Mouse (Mus musculus) forebrain, embryonic 10.5 days (tissue): Measurements from ENCODE around the gene Zdhhc19. TPM values are rescaled to one million over a fixed set of nuclear protein-coding genes. Genes with fewer than 3 reads are reported as not detected.
A peak's percentile ranks its signal among the peaks of the same experiment; 100 is the strongest.

Experiments
- DNase-seq: peaks from one replicate; pipeline ENCODE4 v3.0.0-alpha.2; 2017; ENCODE audit warnings: low spot score; ENCODE audit errors: extremely low spot score
- H3K27ac ChIP-seq: fragments of 300-500 bp; sonication (generic); 2 replicates; pipeline ENCODE4 v1.5.1; 2016; ENCODE audit warnings: mild to moderate bottlenecking
- H3K27me3 ChIP-seq: fragments of 300-500 bp; sonication (generic); 2 replicates; pipeline ENCODE4 v1.6.1; 2016; ENCODE audit warnings: mild to moderate bottlenecking; ENCODE audit not compliant: poor library complexity, severe bottlenecking
- H3K36me3 ChIP-seq: fragments of 300-500 bp; sonication (generic); replicated peaks from 2 replicates; pipeline ENCODE4 v1.6.1; 2016; ENCODE audit warnings: mild to moderate bottlenecking, moderate library complexity
- H3K4me1 ChIP-seq: fragments of 300-500 bp; sonication (generic); 2 replicates; pipeline ENCODE4 v1.6.1; 2016
- H3K4me3 ChIP-seq: fragments of 300-500 bp; sonication (generic); 2 replicates; pipeline ENCODE4 v1.5.1; 2016; ENCODE audit warnings: mild to moderate bottlenecking, moderate library complexity
- H3K9me3 ChIP-seq: fragments of 300-500 bp; sonication (generic); 2 replicates; pipeline ENCODE4 v1.6.1; 2016; ENCODE audit warnings: mild to moderate bottlenecking, moderate library complexity
- WGBS: fragments of 180-500 bp; shearing (Covaris S2); methylation state at CpG from one replicate; pipeline ENCODE4 v1.1.7; 2016; 5-methylcytosine and 5-hydroxymethylcytosine counted together
- polyA plus RNA-seq: library from polyadenylated mRNA; unstranded; fragments of >200 nt; fragmentation: Nextera tagmentation; extraction: Ambion mirVana; gene quantifications from 2 replicates; pipeline ENCODE4 v1.2.1, GENCODE M21; 2016

Zdhhc19 gene
- polyA plus RNA-seq, 1 experiment from 2014 or later = not detected

DNA sequence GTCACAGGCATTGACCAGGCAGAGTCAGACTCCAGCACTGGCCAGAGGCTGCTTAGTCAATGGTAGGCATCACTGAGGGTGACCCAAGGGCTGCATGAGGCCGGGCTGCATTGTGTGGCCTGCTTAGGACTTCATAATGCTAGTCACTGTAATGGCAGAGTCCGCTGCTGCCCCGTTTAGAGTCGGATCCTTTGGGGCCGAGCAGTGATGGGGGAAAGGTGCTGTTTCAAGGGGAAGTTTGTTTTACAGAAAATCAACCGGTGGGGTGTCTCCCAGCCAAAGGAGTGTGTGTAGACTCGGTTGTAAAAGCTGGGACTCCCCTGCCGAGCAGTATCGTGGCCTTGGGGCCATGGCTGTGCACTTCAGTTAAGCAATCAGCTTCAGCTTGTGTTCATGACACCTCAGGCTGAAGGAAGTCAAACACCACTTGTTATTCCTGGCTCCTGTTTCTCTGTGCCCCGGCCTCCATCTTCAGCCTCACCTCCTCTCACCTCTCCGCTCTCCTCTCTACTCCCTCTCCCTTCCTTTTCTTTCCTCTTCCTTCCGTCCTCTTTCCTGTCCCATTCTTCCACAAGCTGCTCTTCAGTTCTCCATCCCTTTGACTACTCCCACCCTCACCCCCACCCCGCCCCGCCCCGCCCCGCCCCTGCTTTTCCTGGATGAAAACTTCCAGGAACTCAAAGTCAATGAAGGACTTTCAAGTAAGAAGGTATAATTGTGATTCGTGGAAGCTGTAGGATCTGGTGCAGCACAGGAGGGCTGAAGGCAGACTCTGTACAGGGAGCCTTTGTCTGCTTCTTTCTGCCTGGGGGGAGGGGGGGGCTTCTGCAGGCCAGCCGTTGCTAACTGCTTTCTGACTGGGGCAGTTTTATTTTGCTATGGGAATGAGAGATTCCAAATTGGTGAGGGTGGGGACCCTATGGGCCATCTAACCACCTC lies 14.6 kb downstream of the Zdhhc19 start:
- Histone ChIP-seq H3K27me3 (peaks cover 7% of the 10 kb centered on the region; the same call in 1 of the 2 replicates), H3K4me3 (no peak overlapping the region), H3K36me3 (no peaks in the 10 kb centered on the region), H3K4me1 (peaks cover 54% of the 10 kb centered on the region), H3K9me3 (no peaks in the 10 kb centered on the region), H3K27ac (peak overlapping the region; percentile 76)
- DNase-seq = no peak
- 73% methylated on average over 18 of the region's 18 CpGs for WGBS

DNA sequence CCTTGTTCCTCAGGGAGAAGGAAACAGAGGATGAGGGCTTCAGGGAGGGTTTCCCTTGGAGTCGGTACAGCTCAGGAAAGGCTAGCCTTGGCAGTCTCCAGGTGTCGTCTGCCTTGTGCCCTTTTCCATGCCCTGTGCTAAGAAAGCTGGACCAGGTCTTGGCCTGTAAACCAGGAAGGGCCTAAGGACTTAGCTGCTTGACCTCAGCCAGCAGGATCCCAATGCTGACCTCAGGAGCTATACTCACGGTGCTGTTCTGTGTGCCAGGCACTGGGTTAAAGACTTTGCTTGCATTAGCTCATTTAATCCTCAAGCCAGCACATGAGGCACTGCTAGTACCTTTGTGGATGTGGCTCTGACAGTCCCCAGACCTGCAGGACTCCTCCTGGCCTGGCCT lies 15.3 kb downstream of the Zdhhc19 start:
- Histone ChIP-seq H3K9me3 (no peaks in the 10 kb centered on the region), H3K4me1 (peaks cover 60% of the 10 kb centered on the region), H3K4me3 (no peak overlapping the region), H3K27ac (peak overlapping the region; percentile 76), H3K36me3 (no peaks in the 10 kb centered on the region), H3K27me3 (peaks cover 7% of the 10 kb centered on the region; the same call in 1 of the 2 replicates)
- WGBS = 81% methylated on average over 3 of the region's 3 CpGs
- no peak for DNase-seq

DNA sequence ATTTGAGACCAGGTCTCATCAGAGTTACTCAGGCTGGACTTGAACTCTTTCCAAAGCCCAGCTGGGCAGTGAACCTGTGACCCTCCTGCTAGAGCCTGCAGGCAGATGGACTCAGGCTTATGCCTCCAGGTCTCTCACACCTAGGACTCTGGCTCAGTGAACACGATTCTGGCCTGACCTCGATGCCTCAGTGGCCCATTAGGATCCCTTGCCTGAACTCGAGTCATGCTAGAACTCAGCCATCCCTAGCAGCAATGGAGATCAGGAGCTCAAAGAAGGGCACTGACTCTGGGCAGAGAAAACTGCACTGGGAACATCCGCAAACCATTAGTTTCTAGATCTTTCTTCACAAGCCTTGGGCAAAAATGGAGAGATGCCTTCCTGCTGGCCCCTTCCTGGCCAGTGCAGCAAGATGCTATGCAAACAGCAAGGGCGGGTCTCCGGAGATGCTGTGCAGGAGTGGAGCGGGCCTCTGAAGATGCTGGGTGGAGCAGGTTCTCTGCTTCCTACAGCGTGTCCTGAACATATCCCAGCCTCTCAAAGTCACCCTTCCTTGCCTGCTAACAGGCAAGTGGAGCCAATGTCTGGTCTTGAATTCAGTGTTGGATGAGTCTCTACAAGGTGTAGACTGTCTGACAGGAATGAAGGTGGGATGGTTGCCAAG lies 15.9 kb downstream of the Zdhhc19 start:
- no peak for DNase-seq
- Histone ChIP-seq H3K27me3 (peaks cover 7% of the 10 kb centered on the region; the same call in 1 of the 2 replicates), H3K4me3 (no peak overlapping the region), H3K9me3 (no peaks in the 10 kb centered on the region), H3K27ac (peak overlapping the region; percentile 76), H3K36me3 (no peaks in the 10 kb centered on the region), H3K4me1 (peaks cover 67% of the 10 kb centered on the region)
- 89% methylated on average over 8 of the region's 8 CpGs for WGBS

DNA sequence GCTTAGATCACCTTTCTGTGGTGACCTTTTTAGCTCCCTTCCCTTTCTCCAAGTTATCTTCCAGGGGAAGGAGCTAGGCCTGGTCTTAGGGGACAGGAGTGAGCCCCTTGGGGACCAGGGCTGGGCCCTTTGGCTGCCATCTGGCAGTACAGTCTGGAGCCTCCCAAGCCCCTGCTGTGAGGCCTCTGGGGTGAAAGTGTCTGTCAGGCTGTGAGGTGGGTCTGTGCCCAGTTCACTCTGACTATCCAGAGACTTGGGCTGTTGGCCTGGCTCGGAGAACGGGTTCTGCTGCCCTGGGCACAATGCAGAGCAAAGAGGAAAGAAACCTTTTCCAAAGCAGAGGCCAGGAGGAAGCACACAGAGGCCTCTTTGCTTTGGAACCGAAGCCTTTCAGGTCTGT lies 16.9 kb downstream of the Zdhhc19 start:
- peak overlapping the region; percentile 76 for H3K27ac ChIP-seq
- 84% methylated on average over 3 of the region's 3 CpGs for WGBS
- H3K9me3 ChIP-seq = no peaks in the 10 kb centered on the region
- peaks cover 7% of the 10 kb centered on the region; the same call in 1 of the 2 replicates for H3K27me3 ChIP-seq
- DNase-seq = no peak
- no peaks in the 10 kb centered on the region for H3K36me3 ChIP-seq
- H3K4me3 ChIP-seq = no peak overlapping the region
- peaks cover 65% of the 10 kb centered on the region for H3K4me1 ChIP-seq

DNA sequence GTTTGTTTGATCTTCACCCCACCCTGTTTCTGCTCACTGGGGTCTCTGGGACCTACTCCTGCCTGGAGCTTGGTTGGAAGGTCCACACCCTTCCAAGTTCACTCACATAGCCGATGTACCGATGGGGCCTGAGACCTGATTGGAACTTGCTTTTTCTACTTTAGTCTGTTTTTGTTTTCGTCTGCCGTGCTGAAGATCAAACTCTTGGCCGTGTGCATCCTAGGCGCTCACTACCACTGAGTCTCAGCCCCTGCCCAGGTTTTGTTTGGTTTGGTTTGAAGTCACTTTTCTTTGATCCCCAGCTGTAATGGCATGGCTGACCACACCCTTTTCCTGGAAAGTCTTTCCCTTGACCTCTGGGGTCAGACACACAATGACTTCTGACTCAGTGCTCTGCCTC lies 17.3 kb downstream of the Zdhhc19 start:
- WGBS = 91% methylated on average over 6 of the region's 6 CpGs
- Histone ChIP-seq H3K27ac (peak overlapping the region; percentile 76), H3K4me1 (peaks cover 64% of the 10 kb centered on the region)

DNA sequence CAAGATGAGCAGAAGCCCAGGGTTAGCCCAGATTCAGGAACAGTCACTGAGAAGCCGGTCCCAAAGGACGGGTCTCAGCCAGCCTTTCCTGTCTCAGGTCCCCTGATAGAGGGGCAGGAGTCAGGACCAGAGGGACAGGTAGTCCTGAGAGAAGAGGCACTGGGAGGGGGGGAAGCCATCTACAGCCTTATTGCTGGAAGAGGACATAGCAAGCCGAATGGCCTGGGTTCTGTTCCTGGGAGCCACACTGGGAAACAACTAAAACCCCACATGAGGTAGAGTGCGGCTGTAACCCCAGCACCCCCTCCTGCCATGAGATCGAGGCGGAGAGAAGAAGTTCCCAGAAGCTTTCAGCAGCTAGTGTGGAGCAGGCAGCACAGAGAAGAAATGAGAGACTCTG lies 17.9 kb downstream of the Zdhhc19 start:
- 92% methylated on average over 6 of the region's 6 CpGs for WGBS
- Histone ChIP-seq H3K4me3 (no peak overlapping the region), H3K9me3 (no peaks in the 10 kb centered on the region), H3K36me3 (no peaks in the 10 kb centered on the region), H3K27ac (peak overlapping the region; percentile 76), H3K27me3 (peaks cover 7% of the 10 kb centered on the region; the same call in 1 of the 2 replicates), H3K4me1 (peaks cover 59% of the 10 kb centered on the region)
- DNase-seq = no peak

More for the DNA sequence above, 17.3 kb downstream of the Zdhhc19 start:
- Histone ChIP-seq H3K4me3 (no peak overlapping the region), H3K9me3 (no peaks in the 10 kb centered on the region), H3K27me3 (peaks cover 7% of the 10 kb centered on the region; the same call in 1 of the 2 replicates), H3K36me3 (no peaks in the 10 kb centered on the region)
- DNase-seq = no peak

DNA sequence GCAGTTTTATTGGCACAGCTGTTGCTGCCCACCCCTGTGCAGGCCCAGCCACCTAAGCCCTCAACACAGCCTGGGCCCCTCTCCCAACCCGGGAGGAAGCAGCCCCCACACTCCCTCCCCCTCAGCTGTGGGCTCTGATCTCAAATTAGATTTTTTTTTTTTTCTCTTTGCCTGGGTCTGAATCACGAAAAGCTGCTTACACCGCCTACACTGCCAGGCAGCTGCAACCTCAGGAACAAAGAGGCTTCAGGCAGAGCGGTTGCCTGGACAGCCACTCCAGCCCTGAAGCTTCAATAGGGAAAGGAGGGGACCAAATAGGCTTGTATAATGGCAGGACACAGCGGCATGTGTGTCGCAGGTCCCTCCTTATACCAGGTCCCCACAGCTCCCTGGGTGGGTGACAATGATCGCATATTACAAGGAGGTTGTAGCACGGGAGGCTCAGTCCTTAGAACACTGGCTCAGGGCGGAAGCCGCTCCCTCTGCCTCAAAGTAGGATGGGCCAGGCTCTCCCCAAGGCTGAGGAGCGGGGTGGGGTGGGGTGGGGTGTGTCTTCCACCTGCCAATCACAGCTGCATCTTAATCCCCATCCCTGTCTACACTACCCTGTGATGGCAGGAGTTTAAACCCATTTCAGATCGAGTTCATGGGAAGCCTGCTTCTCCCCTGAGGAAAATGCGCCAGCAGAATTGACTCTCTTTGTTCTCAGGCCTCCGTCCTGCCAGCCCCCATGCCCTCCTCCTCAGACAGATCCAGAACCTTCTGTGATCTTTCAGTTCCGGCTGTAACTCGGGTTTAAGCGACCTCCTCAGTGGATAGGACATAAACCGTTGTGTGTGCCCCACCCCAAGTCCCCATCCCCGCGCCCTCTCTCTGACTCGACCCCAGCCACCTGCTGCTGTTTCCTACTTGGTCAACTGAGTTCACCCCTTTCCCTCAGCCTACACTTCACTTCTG lies 20.2 kb downstream of the Zdhhc19 start:
- Histone ChIP-seq H3K27me3 (no peaks in the 10 kb centered on the region), H3K9me3 (no peaks in the 10 kb centered on the region), H3K4me3 (peak overlapping the region; percentile 43), H3K4me1 (peaks cover 50% of the 10 kb centered on the region), H3K36me3 (no peaks in the 10 kb centered on the region), H3K27ac (peak overlapping the region; percentile 95)
- WGBS = 9% methylated on average over 21 of the region's 21 CpGs
- DNase-seq = peak; percentile 86

DNA sequence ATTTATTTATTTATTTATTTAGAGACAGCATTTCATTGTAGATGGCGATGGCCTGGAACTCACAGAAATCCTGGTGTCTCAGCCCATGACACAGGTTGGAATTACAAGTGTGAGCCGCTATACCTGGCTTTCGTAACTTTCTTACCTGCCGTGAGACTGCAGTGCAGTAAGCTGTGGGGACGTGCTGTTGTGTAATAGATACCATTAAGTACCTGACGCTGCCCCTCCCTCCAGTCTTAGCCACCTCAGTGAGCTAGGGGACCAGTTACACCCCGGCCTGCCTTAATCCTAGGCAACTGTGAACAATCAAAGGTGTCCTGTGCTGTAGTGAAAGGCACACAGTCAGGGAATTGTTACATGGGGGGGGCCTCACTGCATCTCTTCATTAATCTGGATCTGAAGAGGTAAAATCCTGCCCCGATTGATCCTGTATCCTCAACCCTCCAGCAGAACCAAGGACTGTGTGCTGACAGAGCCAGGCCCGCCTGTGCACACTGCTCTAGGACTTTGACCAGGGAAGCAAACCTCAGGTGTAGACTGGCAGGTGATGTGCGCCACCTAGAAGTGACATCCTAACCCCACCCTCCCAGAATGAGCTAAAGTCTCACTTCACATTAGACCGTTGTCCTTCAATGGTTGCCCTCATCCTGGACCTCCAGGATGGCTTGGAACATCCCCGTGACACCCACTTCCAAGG lies 21.9 kb downstream of the Zdhhc19 start:
- WGBS = 84% methylated on average over 12 of the region's 12 CpGs
- Histone ChIP-seq H3K27me3 (no peaks in the 10 kb centered on the region), H3K36me3 (no peaks in the 10 kb centered on the region), H3K27ac (peak overlapping the region; percentile 32), H3K4me3 (no peak overlapping the region), H3K4me1 (peaks cover 41% of the 10 kb centered on the region), H3K9me3 (no peaks in the 10 kb centered on the region)
- no peak for DNase-seq

DNA sequence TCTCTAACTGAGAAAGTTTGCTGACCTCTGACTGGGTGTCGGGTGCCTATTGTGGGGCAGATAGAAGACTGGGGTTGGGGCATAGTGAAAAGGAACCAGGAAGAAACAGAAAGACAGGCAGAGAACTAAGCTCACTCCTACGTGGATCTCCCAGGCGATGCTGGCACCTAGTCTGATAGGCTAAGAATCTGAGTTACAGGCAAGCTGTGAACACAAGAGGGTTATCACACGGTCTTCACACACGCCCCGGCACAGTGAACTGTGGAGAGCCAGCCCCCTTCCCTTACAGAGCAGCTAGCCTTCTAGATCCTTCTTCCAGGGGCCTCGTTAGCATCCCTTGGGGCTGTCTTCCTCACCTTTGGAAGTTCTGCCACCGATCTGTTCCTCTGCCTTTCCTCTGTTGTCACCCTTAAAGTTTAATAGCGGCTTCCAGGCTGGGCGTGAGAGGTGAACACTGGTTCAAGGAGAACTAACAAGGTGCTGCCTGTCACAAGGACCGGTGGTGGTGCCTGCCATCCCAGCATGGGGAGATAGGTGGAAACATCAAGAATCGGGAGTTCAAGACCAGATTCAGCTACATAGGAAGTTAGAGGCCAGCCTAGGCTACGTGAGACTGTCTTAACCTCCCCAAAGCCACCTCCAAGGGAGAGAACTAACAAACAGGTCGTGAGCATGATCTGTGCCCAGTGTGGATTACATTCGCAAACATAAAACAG lies 23.7 kb downstream of the Zdhhc19 start:
- WGBS = 88% methylated on average over 15 of the region's 15 CpGs
- Histone ChIP-seq H3K9me3 (no peaks in the 10 kb centered on the region), H3K4me3 (no peak overlapping the region), H3K36me3 (no peaks in the 10 kb centered on the region), H3K4me1 (peaks cover 47% of the 10 kb centered on the region), H3K27ac (peak overlapping the region; percentile 69), H3K27me3 (no peaks in the 10 kb centered on the region)
- DNase-seq = no peak

DNA sequence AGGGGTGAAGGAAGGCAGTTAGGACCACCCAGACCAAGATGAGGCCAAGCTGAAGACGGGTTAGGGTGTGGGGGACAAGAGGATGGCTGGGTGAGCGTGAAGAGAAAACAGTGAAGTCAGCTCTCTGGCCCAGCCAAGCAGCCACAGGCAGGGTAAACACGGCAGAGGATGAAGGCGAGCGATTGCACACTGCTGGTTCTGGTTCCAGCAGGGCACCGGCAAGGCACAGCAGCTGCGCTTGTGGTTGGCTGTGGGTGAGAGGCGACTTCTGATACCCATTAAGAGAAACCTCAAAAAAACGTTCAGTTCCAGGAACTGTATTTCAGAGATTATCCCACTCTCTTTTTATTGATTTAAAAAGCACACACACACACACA lies 24.3 kb downstream of the Zdhhc19 start:
- H3K4me3 ChIP-seq = no peak overlapping the region
- no peaks in the 10 kb centered on the region for H3K36me3 ChIP-seq
- DNase-seq = no peak
- H3K27ac ChIP-seq = peak overlapping the region; percentile 69
- peaks cover 43% of the 10 kb centered on the region for H3K4me1 ChIP-seq
- H3K9me3 ChIP-seq = no peaks in the 10 kb centered on the region
- 63% methylated on average over 9 of the region's 9 CpGs for WGBS
- no peaks in the 10 kb centered on the region for H3K27me3 ChIP-seq

DNA sequence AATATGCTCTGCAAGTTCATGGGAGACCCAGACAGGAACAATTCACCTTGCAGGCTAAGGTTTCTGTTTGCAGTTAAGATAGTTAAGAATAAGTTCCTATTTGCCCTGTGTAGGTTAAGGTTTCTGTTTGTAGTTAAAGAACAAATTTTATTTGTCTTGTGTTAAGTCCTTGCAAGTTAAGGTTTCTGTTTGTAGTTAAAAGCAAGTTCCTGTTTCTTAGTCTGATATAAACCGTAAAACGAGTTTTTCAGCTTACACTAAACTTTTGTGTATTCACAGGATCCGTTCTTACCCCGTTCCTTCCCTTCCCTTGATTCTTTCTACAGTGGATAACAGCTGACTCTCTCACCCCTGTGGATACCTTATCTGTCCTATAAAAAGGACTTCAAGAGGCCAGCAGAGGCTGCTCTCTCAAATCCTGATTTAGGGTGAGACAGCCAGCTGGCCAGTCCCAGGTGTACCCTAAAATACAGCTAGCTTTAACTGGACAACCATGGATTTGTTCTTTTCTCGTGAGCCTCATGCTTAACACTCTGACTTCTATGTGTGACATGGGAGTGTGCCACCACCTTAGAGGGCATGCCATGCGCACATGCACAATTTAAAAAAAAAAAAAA lies 26.6 kb downstream of the Zdhhc19 start:
- no peak for DNase-seq
- Histone ChIP-seq H3K27ac (no peak overlapping the region), H3K4me1 (peaks cover 24% of the 10 kb centered on the region), H3K27me3 (no peaks in the 10 kb centered on the region), H3K36me3 (no peaks in the 10 kb centered on the region), H3K4me3 (no peak overlapping the region), H3K9me3 (no peaks in the 10 kb centered on the region)
- WGBS = 90% methylated on average over 6 of the region's 6 CpGs
